Mouse (Mus musculus): ENCODE data around the gene Rras2.

Rras2 gene

DNA sequence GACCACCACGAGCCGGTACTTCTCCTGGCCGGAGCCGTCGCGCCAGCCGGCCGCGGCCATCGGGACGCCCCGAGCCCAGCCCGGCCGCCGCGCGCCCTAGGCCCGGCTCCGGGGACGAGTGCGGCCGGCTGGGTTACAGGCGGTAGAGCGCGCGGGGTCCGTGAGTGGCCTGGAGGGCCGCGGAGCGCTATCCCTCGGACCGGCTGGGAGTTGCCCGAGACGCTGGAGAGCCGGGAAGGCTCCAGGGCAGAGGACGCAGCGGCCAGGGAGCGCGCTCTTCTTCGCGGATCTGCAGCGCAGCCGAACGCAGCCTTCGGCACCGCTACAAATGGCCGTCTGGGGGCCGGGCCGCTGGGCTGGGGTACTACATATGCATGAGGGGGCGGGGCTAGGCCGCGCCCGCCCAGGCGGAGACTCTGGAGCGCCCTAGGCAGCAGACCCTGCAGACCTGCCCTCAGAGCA, at the start of gene Rras2:
Gene Rras2, minus strand, starts transcription at position 338 of the 462 bp plus-strand sequence.
- peak; percentile 68 to 82 for DNase-seq (ENCODE audit: low spot score in 2 of 2)

DNA sequence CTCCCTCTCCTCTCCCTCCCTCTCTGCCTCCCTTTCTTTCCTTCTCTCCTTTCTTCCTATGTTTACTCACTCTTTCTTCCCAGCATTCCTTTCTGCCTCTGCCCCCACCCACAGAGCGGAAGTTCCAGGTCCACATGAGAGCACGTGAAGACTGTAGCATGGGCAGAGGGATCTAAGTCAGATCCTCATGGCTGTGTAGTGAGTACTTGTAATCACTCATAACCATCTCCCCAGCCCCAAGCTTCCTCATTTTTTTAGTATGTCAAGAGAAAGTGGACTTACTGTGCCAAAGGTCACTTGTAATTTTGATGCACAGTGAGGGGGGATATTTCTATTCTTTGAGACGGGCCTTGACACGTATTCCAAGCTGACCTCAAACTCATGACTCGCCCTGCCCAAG, 45.4 kb upstream of the Rras2 start:
- no peak for DNase-seq (ENCODE audit: low spot score in 2 of 2)

DNA sequence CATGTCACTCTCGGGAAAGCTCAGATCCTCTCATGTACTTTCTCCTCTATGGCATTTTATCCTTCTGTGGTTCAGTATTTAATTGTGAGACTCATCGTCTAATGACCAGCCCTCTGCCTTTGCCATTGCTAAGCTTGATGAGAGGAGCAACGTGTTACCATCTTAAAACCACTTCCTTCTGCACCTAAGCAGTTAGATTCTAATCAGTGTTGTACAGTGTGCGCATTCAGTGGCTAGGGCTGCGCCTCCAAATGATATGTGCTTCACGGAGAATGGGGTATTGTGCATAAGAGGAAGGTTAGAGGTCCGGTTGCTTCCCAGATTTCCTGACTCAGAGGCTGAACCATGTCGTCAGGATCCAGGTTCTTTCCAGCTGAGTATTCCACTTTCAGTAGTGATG, 43.5 kb upstream of the Rras2 start:
- DNase-seq (ENCODE audit: low spot score in 2 of 2) = no peak

DNA sequence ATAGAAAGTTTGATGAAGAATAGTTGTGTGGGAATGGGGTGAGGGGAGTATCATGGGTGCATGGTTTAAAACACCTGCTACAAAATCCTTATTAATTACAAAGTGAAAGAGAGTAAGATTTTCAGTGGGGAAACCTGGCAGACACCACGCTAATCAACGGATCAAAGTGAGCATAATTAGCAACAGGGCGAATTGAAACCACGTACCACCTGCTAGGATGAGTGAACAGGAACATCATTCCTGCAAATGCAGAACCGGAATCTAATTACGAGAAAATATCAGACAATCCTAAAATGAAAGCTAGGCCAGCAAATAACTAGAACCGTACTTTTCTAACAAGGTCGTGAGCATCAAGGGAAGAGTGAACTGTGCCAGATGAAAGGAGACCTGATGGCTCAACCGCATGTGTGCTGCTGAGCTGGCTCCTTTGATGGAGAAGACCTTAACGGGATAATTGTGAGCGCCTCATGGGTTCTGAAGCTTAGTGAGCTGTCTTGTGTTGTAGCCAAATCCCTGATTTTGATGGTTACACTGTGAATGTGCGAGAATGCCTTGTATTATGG, 40.2 kb upstream of the Rras2 start:
- no peak for DNase-seq (ENCODE audit: low spot score in 2 of 2)

DNA sequence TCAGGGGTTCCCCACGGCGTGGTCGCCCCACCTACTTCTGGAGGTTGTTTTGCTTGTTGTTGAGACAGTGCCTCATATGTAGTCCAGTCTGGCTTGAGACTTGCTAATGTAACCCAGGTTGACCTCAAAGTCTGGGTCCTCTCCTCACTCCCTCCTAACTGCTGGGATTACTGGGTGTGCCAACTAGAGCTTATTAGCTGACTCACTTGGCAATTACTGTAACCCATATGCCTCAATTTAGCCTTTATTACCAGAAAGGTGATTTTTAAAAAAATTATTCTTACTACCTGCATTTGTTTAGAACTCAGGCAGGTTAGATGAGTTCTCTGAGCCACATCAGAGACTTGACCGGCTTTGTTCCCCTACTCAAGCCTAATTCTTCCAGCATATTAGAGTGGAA, 38.8 kb upstream of the Rras2 start:
- DNase-seq (ENCODE audit: low spot score in 2 of 2) = no peak

DNA sequence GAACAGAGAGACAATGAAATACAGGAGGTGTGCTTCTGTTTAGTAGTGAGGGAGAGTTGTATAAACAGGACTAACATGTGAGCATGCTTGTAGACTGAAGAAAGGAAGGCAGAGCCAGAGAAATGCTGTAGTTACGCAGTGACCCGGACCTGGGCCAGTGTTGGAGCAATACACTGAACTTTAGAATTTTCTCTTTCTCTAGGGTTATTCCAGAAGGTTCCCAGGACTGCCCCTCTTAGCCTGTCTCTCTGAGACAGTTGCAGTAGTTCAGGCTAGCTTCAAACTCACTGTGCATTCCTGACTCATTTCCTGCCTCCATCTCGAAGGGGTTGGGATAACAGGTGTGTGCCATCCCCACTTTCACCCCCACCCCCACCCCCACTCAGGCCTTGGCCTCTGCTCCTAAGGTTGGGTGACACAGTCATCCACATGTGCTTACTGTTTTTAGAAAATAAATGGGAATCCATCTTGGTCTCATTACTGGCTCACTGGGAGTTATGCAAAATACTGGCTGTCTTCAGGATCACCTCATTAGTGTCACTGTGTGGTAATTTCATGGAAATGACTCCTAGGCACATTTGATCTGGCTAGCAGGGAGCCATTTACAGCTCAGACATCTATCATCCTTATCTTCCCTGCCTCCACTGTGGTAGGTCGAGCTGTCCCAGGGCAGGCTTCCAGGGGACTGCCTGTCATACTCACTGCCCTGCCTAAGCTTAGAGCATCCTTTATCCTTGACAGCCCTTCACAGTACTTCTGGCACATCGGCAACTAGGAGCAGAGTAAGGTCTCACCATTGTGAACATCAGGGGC, 37.7 kb upstream of the Rras2 start:
- no peak for DNase-seq (ENCODE audit: low spot score in 2 of 2)

DNA sequence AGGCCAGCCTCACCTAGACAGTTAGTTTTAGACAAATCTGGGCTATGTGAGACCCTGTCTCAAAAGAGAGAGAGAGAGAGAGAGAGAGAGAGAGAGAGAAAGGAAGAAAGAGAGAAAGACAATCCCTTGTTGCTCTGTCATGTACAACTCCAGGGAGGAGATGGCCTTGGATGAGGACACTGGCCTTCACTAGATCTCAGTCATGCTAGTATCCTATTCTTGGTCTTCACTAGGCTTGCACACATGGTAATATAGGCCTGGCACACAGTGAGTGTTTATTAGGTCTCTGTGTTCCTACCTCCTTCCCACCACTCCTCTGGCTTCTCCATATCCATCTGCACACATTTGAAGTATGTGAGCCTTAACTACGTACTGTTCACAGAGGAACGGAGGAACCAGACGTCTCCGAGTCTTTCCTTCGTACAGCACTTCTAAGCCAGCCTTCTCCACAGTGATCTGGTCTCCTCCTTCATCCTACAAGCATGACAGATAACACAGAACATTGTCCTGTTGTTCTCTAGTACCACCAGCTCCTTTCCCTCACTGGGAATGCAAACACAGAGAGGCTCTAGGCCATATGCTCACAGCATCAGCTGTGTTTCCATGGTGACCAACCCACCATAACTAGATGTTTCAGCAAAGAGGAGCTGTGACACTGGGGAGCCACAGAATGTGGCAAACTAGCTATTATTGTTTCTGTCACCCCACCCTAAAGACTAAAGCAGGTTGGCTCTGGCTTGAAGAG, 33.6 kb upstream of the Rras2 start:
- DNase-seq (ENCODE audit: low spot score in 2 of 2) = no peak

DNA sequence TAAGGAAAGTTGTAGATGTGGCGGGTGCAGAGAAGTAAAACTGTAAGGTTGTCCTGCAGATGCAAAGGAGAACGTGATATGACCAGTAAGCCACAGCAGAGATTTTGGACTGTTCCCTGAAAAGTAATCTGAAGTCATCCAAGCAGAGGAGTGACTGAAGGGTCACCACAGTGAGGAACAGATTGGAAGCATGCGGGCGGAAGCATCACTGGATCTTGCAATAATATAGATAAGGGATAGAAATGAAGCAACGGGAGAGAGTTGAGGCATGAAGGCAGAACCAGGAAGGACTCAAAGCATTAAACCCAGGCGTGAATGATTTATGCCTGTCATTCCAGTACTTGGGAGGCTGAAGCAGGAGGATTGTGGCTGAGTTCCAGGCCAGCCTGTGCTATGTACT, 32.0 kb upstream of the Rras2 start:
- DNase-seq (ENCODE audit: low spot score in 2 of 2) = no peak

DNA sequence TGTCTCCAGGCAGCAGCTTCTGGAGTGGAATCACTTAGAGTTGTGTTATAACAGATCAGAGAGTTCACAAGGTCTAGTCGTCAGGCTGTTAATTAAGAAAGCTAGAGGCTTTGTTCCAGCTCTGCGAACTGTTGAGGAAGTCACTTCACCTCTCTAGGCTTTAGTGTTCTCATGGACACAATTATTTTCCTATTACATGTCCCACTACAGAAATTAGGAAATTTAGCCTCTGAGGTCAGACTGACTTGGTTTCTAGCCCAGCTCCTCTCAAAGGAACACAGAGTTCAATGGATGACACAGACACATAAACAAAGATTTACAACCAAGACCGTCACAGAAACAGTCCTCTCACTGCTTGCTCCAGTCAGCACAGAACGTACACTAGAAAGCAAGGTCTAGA, 31.6 kb upstream of the Rras2 start:
- DNase-seq (ENCODE audit: low spot score in 2 of 2) = no peak

DNA sequence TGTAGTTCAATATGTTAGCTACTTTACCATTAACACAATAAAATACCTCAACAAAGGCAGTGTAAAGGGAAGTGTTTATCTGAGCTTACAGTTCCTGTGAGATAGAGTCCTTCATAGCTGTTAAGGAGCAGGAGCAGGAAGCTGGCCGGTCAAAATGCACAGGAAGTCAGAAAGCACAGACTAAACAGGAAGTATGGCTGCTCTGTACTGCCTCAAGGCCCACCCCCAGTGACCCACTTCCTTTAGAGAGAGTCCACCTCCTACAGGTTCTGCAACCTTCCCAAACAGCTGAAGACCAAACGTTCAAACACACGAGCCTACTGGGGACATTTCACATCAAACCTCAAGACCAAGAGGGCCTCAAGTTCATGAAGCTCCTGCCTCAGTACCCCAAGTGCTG, 28.3 kb upstream of the Rras2 start:
- DNase-seq (ENCODE audit: low spot score in 2 of 2) = no peak

DNA sequence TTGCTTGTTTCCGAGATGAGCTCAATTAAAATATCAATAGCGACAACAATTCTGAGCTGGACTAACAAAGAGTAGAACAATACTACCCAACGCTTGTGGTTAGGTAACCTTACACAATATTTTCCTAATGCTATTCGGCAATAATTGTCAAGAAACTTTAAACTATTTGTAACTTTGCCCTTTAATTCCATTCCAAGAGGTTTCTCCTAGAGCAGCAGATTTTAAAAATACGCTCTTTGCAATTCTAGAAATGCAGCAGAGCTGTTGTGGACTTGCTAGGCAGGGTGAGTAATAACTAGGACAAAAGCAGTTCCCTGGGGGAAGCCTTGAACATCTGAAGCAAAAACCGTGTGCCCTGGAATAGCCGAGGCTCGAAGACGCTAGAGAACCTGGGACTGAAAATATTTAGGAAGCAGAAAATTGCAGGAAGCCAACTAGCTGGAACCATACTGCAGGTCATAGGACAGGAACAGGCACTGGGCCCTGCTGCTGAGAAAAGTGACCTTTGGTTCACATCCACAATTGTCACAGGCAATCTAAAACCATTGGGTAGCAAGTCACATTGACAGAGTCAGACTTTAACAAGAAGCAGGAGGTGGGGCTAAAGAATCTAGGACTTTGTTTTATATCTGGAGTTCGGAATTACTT, 24.7 kb upstream of the Rras2 start:
- no peak for DNase-seq (ENCODE audit: low spot score in 2 of 2)

DNA sequence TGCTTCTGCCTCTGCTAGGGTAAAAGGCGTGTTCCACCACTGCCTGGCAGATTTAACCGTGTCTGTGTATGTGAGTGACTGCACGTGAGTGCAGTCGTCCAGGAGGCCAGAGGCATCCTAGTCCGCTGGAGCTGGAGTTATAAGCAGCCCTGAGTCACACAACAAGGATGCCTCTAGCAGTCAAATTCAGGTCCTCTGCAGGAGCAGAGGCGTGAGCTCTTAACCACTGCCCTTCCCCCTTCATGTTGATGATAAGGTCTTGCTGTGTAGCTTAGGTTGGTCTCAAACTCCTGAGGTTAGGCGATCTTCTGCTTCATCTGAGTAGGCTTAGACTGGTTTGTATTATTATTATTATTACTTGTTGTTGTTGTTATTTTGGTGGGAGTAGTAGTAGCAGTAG, 22.4 kb upstream of the Rras2 start:
- DNase-seq (ENCODE audit: low spot score in 2 of 2) = no peak

DNA sequence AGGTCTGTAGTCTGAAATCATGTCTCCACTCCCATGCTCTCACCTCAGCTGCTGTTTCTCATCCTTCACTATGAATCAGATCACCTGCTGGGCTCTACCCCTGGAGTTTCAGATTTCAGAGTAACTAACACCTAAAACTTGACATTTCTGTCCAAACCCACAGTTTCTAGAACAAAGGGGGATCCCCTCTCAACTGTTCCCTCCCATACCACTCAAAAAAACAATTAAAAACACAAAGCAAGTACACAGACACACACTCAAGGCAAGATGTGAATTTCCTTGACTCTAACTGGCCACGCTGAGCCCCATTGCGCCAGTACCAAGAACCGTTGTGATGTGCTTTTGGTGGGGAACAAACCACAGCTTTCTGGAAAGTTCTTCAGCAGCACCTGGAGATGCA, 21.8 kb upstream of the Rras2 start:
- DNase-seq (ENCODE audit: low spot score in 2 of 2) = no peak

DNA sequence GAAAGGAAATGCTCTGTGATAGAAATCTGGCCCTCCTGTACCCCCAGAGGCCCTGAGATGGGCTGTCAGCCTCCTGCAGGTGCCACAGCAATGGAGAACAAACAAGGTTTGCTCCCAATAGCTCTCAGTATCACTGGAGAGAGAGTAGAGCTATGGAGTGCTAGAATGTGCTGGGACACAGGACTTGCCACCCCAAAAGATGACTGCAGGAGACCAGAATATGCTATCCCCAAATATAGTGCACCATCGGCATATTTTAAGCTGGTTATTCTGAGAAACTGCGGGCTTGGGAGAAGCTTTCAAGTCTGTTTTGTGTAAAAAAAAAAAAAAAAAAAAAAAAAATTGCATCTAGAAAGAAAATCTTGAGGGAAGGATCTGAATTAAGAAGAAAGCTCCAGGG, 20.7 kb upstream of the Rras2 start:
- no peak for DNase-seq (ENCODE audit: low spot score in 2 of 2)

DNA sequence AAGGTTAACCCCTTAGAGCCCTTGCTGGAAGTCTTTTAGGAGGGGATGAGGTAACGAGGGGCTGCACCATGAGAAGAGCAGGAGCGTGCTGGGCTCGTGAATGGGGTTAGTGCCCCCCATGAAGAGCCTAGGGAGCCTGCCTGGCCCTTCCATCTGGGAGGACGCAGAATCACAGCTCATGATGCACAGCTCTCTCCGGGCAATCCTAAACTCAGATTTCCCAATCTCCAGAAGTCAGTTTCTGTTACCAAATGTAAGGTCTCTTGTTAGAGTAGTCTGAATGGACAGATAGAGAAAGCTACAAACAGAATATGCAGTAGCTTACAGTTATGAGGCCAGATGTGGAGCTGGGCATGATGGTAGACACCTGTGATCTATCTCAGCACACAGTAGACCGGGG, 17.6 kb upstream of the Rras2 start:
- no peak for DNase-seq (ENCODE audit: low spot score in 2 of 2)

DNA sequence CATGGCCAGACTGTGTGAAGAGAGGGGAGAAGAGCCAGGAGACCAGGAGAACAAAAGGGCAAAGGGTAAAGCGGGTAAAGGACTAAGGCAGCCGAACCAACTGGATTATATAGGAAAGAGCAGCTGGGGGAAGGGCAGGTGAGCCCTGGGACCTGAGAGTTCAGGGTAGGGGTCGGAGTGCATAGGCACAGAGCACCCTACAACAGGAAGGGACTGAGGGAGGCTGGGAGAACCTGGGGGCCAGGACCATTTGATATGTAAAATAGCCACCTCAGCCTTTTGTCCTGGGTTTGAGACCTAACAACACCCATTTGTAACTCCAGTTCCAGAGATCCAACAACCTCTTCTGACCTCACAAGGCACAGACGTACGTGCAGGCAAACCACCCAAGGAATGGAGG, 16.4 kb upstream of the Rras2 start:
- no peak for DNase-seq (ENCODE audit: low spot score in 2 of 2)

DNA sequence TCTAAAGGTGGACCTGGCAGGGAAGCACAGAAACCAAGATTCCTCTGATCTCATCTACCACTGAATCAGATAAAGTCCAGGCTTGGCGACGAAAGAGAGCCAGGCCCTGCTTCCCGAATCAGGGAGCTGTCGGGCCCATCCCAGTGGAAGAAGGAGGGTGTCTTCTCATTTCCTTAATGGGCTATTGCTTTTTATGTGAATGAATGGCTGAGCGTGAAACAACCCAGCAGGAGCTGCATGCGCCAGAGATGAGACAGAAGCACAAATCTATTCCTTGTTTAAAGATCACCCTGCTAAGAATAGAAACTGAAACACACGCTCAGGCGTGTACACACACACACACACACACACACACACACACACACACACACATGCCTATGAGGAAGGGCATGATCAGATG, 14.7 kb upstream of the Rras2 start:
- DNase-seq (ENCODE audit: low spot score in 2 of 2) = no peak

DNA sequence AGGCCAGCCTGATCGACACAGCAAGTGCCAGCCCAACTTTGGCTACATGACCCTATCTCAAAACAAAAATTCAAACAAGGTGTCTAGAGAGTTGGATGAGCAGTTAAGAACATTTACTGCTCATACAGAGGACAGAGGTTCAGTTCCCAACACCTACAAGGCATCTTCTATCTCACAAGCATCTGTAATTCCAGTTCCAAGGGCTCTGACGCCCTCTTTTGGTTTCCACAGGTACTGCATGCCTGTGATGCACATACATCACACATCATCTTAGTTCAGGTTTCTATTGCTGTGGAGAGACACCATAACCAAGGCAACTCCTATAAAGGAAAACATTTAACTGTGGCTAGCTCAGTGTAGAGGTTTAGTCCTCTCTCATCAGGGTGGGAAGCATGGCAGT, 11.7 kb upstream of the Rras2 start:
- DNase-seq (ENCODE audit: low spot score in 2 of 2) = no peak

DNA sequence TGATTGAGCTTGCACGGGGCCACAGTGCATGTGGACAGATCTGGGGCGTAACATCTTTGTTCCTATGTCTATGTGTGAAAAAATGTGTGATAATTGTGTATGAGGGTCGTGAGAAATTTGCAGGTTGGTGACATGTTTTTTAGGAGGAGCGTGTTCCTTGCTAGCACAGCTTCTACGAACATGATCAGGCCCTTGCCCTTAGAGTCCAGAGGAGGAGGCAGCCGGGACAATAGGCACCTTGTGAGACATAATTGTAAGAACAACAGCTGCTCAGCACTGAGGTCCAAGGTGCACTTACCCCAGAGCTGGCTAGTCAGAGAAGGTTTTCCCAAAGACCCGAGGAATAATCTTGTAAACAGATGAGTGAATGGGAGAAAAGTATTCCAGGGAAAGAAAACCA, 599 bp upstream of the Rras2 start:
- no peak for DNase-seq (ENCODE audit: low spot score in 2 of 2)

DNA sequence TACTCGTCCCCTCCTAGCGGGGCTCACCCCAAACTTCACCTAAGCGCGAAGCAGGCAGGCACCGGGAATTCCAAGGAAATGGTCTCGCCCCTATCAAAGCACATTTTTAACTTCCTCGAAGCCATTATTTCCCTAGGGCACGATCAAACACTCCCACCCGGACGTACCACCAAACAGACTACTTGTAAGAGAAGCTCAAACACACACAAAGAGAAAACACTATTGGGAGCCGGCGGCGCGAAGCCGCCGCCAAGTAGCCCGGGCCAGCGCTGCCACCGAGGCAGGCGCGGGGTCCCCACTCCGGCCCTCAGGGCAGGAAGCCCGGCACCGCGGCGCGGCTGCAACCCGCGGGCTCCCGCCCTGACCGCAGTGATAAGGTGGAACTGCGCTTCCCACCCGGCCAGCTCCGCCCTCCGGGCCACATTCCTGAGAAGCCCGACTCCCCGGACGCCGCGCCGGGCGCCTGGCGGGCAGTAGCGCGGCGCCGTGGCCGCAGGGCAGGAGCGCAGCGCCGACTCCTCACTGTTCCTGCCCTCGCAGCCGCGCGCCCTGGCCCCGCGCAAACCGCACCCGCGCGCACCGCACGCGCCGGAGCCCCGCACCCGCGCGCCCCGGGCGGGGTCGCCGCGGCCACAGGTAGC, 750 bp downstream of the Rras2 start:
- DNase-seq (ENCODE audit: low spot score in 2 of 2) = peak; percentile 24 to 39

DNA sequence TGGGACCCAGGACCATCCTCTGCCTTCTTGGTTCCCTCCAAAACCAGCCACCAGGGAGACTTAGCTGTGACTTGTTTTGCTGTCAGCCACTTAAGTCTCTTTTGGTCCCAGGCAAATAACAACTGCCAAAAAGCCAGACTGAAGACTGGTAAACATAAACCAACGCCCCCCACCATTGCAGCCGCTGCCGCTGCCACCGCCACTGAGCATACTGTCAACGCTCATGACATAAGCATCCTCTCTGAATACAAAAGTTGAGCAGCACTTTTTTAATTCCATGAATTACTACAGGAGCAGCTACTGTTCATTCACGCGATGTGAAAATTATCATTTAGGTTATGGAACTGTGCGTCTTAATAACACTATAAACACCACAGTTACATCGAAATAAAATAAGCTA, 1.6 kb downstream of the Rras2 start:
- DNase-seq (ENCODE audit: low spot score in 2 of 2) = no peak

DNA sequence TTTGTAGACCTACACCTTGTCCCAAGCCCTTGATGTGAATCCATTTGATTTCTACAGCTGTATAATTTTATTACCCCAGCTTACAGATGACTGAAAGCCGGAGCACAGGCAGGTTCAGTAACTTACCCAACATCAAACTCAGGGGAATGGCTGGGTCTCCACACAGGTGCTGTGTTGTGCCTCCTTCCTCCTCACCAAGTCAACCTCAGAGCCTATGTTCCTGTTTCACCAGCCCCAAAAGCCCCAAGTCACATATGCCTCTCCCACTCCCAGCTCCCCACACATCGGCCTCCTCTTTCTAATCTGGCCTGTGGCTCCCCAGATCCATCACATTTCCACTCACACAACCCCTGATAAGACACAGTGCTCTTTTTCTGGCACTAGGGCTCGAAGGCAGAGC, 2.6 kb downstream of the Rras2 start:
- DNase-seq (ENCODE audit: low spot score in 2 of 2) = no peak
